Mouse (Mus musculus) small intestine, adult 2 months (tissue): ENCODE measurements around the gene Steap4.
A peak's percentile ranks its signal among the peaks of the same experiment; 100 is the strongest.

Source experiments
- CTCF ChIP-seq: fragments of 200-500 bp; IDR thresholded peaks from 2 replicates; pipeline ENCODE4 v1.5.1; 2012; ENCODE audit warnings: low read depth, mild to moderate bottlenecking, control low read depth, inconsistent platforms, low read length, moderate library complexity, mixed read lengths; ENCODE audit not compliant: insufficient replicate concordance, insufficient read length; ENCODE audit errors: extremely low read depth
- POLR2A ChIP-seq: fragments of 200-500 bp; IDR thresholded peaks from 2 replicates; pipeline ENCODE4 v1.6.1; 2012; ENCODE audit warnings: low read depth, mild to moderate bottlenecking, control low read depth, inconsistent platforms, low read length, moderate library complexity

DNA sequence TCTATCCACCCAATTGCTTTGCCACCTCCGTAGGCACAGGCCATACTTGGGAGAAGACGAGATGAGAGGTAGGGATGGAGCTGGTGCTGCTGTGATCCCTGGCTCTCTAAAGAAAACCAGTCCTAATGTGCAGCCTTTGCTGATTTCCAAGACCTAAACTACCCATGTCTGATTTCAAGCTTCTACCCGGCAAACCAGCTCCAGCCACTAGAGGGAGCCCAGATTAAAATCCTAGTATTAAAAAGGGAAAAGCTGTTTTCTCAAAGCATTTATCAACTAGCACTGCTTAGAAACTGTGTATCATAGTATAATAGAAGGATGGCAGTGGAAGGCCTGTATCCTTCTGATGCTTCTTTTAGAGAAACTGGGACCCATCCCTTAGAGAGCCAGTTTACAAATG lies 5.0 kb downstream of the Steap4 start:
- TF ChIP-seq CTCF (peak; percentile 41; the same call in 1 of the 2 replicates), POLR2A (no peak)
